Mouse (Mus musculus) naive thymus-derived CD4-positive, alpha-beta T cell, adult 2 months (primary cell): Measurements from ENCODE around the gene Bex1.
"Not testable (repeated sequence)": the region's sequence is repeated elsewhere in the genome, so short reads cannot be mapped to it uniquely, and the experiment has no call there.

Experiments
- DNase-seq: peaks from one replicate; pipeline ENCODE4 v3.0.0-alpha.2; 2011; ENCODE audit warnings: low read depth

Bex1 gene

GRCm38 (mm10) chrX:136214729-136215677 is at the start of gene Bex1, which contains the start of gene Tceal7:
Bex1 (minus strand) TSS chrX:136215513.
Tceal7 (plus strand) TSS chrX:136214779.
- DNase-seq, result not testable (repeated sequence)

GRCm38 (mm10) chrX:136252023-136252729 is 36.9 kb upstream of the Bex1 start:
- no peak for DNase-seq

- no peak for DNase-seq
Measured at GRCm38 (mm10) chrX:136249671-136250070, 34.4 kb upstream of the Bex1 start.

- no peak for DNase-seq
Measured at GRCm38 (mm10) chrX:136248811-136249210, 33.5 kb upstream of the Bex1 start.

GRCm38 (mm10) chrX:136245521-136246071 is 30.3 kb upstream of the Bex1 start:
- peak; percentile 30 for DNase-seq

- DNase-seq, result peak; percentile 70
Measured at GRCm38 (mm10) chrX:136244574-136245229, 29.4 kb upstream of the Bex1 start, which contains the start of gene Tceal9. Tceal9 (plus strand) TSS chrX:136245079.

GRCm38 (mm10) chrX:136243181-136243580 is 27.9 kb upstream of the Bex1 start:
- DNase-seq, result no peak

- DNase-seq, result peak; percentile 60
Measured at GRCm38 (mm10) chrX:136238118-136238517, 22.8 kb upstream of the Bex1 start.

GRCm38 (mm10) chrX:136227768-136228167 is 12.5 kb upstream of the Bex1 start:
- no peak for DNase-seq

- no peak for DNase-seq
Measured at GRCm38 (mm10) chrX:136223714-136224113, 8.4 kb upstream of the Bex1 start.

GRCm38 (mm10) chrX:136216303-136216702 is 990 bp upstream of the Bex1 start:
- no peak for DNase-seq

GRCm38 (mm10) chrX:136213396-136213795 is 1.9 kb downstream of the Bex1 start:
- DNase-seq, result no peak

GRCm38 (mm10) chrX:136204406-136204805 is 10.9 kb downstream of the Bex1 start:
- no peak for DNase-seq

GRCm38 (mm10) chrX:136203664-136204066 is 11.6 kb downstream of the Bex1 start, which contains the start of gene Tceal5:
Tceal5 (minus strand) TSS chrX:136203876.
- DNase-seq, result no peak

GRCm38 (mm10) chrX:136203257-136203656 is 12.1 kb downstream of the Bex1 start:
- DNase-seq, result no peak

GRCm38 (mm10) chrX:136196873-136197272 is 18.4 kb downstream of the Bex1 start:
- DNase-seq, result peak; percentile 13

GRCm38 (mm10) chrX:136195193-136195944 is 19.9 kb downstream of the Bex1 start:
- DNase-seq, result no peak

- no peak for DNase-seq
Measured at GRCm38 (mm10) chrX:136183107-136183506, 32.2 kb downstream of the Bex1 start.

GRCm38 (mm10) chrX:136180897-136181553 is 34.3 kb downstream of the Bex1 start:
- no peak for DNase-seq

- DNase-seq, result no peak
Measured at GRCm38 (mm10) chrX:136172786-136173185, 42.5 kb downstream of the Bex1 start.
